Mouse (Mus musculus): ENCODE data around the gene Gimap5.

- TF ChIP-seq CTCF (conservative IDR thresholded peaks at IDR 0.05; ENCODE audit: low read length) (0 out of 2 replicates have a peak, but pooled peaks have one; percentile 9), NANOG (IDR thresholded peaks at IDR 0.05; ENCODE audit: borderline replicate concordance, low read length) (no peak)
These were observed 43.4 kb upstream of the Gimap5 start for GRCm38 (mm10) chr6:48702601-48703000.

Data from E14TG2a.4 (cell line).